Mouse (Mus musculus) limb, embryonic 11.5 days (tissue): Measurements from ENCODE around the gene Mfsd11. TPM values are rescaled to one million over a fixed set of nuclear protein-coding genes. Genes with fewer than 3 reads are reported as not detected.

Experiments
- ATAC-seq: fragments of 200-750 bp; cut with Nextera tagmentation; 2 replicates; pipeline ENCODE4 v1.8.0; 2017; ENCODE audit warnings: low read depth; ENCODE audit not compliant: insufficient number of reproducible peaks, low FRiP score, low TSS enrichment
- DNase-seq: peaks from one replicate; pipeline ENCODE4 v3.0.0-alpha.2; 2015; ENCODE audit warnings: low spot score
- H3K27ac ChIP-seq: fragments of 300-500 bp; sonication (generic); replicated peaks from 2 replicates; pipeline ENCODE4 v1.5.1; 2014; ENCODE audit warnings: low read depth, mild to moderate bottlenecking, low read length
- H3K27me3 ChIP-seq: fragments of 300-500 bp; sonication (generic); 2 replicates; pipeline ENCODE4 v1.6.1; 2014; ENCODE audit warnings: mild to moderate bottlenecking, low read length, mixed read lengths; ENCODE audit not compliant: control insufficient read depth, insufficient read depth
- H3K36me3 ChIP-seq: fragments of 300-500 bp; sonication (generic); 2 replicates; pipeline ENCODE4 v1.6.1; 2014; ENCODE audit warnings: mild to moderate bottlenecking, low read length, moderate library complexity, mixed read lengths; ENCODE audit not compliant: control insufficient read depth, insufficient read depth
- H3K4me1 ChIP-seq: fragments of 300-500 bp; sonication (generic); 2 replicates; pipeline ENCODE4 v1.6.1; 2014; ENCODE audit warnings: low read length, mixed read lengths; ENCODE audit not compliant: control insufficient read depth, insufficient read depth
- H3K4me2 ChIP-seq: fragments of 300-500 bp; sonication (generic); 2 replicates; pipeline ENCODE4 v1.6.1; 2014; ENCODE audit warnings: low read depth, mild to moderate bottlenecking, moderate library complexity; ENCODE audit not compliant: severe bottlenecking
- H3K4me3 ChIP-seq: fragments of 300-500 bp; sonication (generic); 2 replicates; pipeline ENCODE4 v1.5.1; 2014; ENCODE audit warnings: low read depth, low read length
- H3K9ac ChIP-seq: fragments of 300-500 bp; sonication (generic); 2 replicates; pipeline ENCODE4 v1.6.1; 2014; ENCODE audit warnings: mild to moderate bottlenecking, low read length
- H3K9me3 ChIP-seq: fragments of 300-500 bp; sonication (generic); 2 replicates; pipeline ENCODE4 v1.6.1; 2016; ENCODE audit warnings: low read length; ENCODE audit not compliant: control insufficient read depth
- WGBS: fragments of 180-500 bp; shearing (Covaris S2); extraction: QIAGEN DNeasy Blood & Tissue Kit; methylation state at CpG from one replicate; pipeline ENCODE4 v1.1.7; 2014; 5-methylcytosine and 5-hydroxymethylcytosine counted together
- polyA plus RNA-seq: library from polyadenylated mRNA; unstranded; fragments of >200 nt; fragmentation: Nextera tagmentation; extraction: Ambion mirVana; gene quantifications from 2 replicates; pipeline ENCODE4 v1.2.1, GENCODE M21; 2014

Gene Mfsd11
- polyA plus RNA-seq, 1 experiment from 2014 or later = 28.0 TPM

GRCm38 (mm10) chr11:116878454-116878853 is 26.2 kb downstream of the Mfsd11 start:
- no peak for ATAC-seq
- Histone ChIP-seq H3K36me3 (peaks cover 3% of the 10 kb centered on the region; the same call in 1 of the 2 replicates), H3K4me2 (no peak overlapping the region), H3K9me3 (no peaks in the 10 kb centered on the region), H3K4me1 (no peaks in the 10 kb centered on the region), H3K4me3 (no peak overlapping the region), H3K27ac (no peak overlapping the region), H3K9ac (no peak overlapping the region), H3K27me3 (no peaks in the 10 kb centered on the region)
- 92% methylated on average over 8 of the region's 8 CpGs for WGBS
- DNase-seq = no peak

- no peaks in the 10 kb centered on the region for H3K36me3 ChIP-seq
- H3K9ac ChIP-seq = no peak overlapping the region
- no peak overlapping the region for H3K27ac ChIP-seq
- H3K27me3 ChIP-seq = no peaks in the 10 kb centered on the region
- no peak for DNase-seq
- H3K4me3 ChIP-seq = no peak overlapping the region
- H3K9me3 ChIP-seq = no peaks in the 10 kb centered on the region
- ATAC-seq = no peak
- peaks cover 3% of the 10 kb centered on the region; the same call in 1 of the 2 replicates for H3K4me1 ChIP-seq
- 80% methylated on average over 7 of the region's 7 CpGs for WGBS
- H3K4me2 ChIP-seq = no peak overlapping the region
Observed at GRCm38 (mm10) chr11:116880839-116881238, 28.6 kb downstream of the Mfsd11 start.

GRCm38 (mm10) chr11:116881440-116881839 is 29.2 kb downstream of the Mfsd11 start:
- Histone ChIP-seq H3K4me3 (no peak overlapping the region), H3K4me2 (no peak overlapping the region), H3K36me3 (no peaks in the 10 kb centered on the region), H3K27me3 (no peaks in the 10 kb centered on the region), H3K9me3 (no peaks in the 10 kb centered on the region), H3K27ac (no peak overlapping the region), H3K4me1 (peaks cover 3% of the 10 kb centered on the region; the same call in 1 of the 2 replicates), H3K9ac (no peak overlapping the region)
- 75% methylated on average over 5 of the region's 5 CpGs for WGBS
- DNase-seq (no peak), ATAC-seq (no peak)

- ATAC-seq = no peak
- Histone ChIP-seq H3K9ac (no peak overlapping the region), H3K27ac (no peak overlapping the region), H3K9me3 (no peaks in the 10 kb centered on the region), H3K4me2 (no peak overlapping the region), H3K27me3 (no peaks in the 10 kb centered on the region), H3K36me3 (no peaks in the 10 kb centered on the region), H3K4me1 (peaks cover 3% of the 10 kb centered on the region; the same call in 1 of the 2 replicates), H3K4me3 (no peak overlapping the region)
- DNase-seq = no peak
- WGBS = 71% methylated on average over 10 of the region's 10 CpGs
Observed at GRCm38 (mm10) chr11:116882446-116882845, 30.2 kb downstream of the Mfsd11 start.

- ATAC-seq = no peak
- no peak overlapping the region for H3K9ac ChIP-seq
- 80% methylated on average over 6 of the region's 6 CpGs for WGBS
Observed at GRCm38 (mm10) chr11:116884061-116884460, 31.8 kb downstream of the Mfsd11 start.

GRCm38 (mm10) chr11:116885275-116886151 is 33.3 kb downstream of the Mfsd11 start:
- Histone ChIP-seq H3K4me1 (peaks cover 7% of the 10 kb centered on the region; the same call in 1 of the 2 replicates), H3K4me3 (no peak overlapping the region), H3K4me2 (peak overlapping the region; percentile 21; the same call in 1 of the 2 replicates), H3K27ac (no peak overlapping the region), H3K9ac (no peak overlapping the region), H3K9me3 (no peaks in the 10 kb centered on the region), H3K27me3 (no peaks in the 10 kb centered on the region), H3K36me3 (no peaks in the 10 kb centered on the region)
- WGBS = 2% methylated on average over 28 of the region's 28 CpGs
- no peak for ATAC-seq
- DNase-seq = peak; percentile 92

More at GRCm38 (mm10) chr11:116884061-116884460, 31.8 kb downstream of the Mfsd11 start:
- H3K4me2 ChIP-seq = no peak overlapping the region
- H3K36me3 ChIP-seq = no peaks in the 10 kb centered on the region
- H3K27ac ChIP-seq = no peak overlapping the region
- H3K4me3 ChIP-seq = no peak overlapping the region
- DNase-seq = no peak
- no peaks in the 10 kb centered on the region for H3K9me3 ChIP-seq
- peaks cover 3% of the 10 kb centered on the region; the same call in 1 of the 2 replicates for H3K4me1 ChIP-seq
- no peaks in the 10 kb centered on the region for H3K27me3 ChIP-seq

- Histone ChIP-seq H3K4me2 (no peak overlapping the region), H3K9me3 (no peaks in the 10 kb centered on the region), H3K4me1 (peaks cover 7% of the 10 kb centered on the region; the same call in 1 of the 2 replicates), H3K4me3 (no peak overlapping the region), H3K27me3 (no peaks in the 10 kb centered on the region), H3K36me3 (no peaks in the 10 kb centered on the region), H3K9ac (no peak overlapping the region), H3K27ac (no peak overlapping the region)
- DNase-seq (no peak), ATAC-seq (no peak)
- 47% methylated on average over 5 of the region's 5 CpGs for WGBS
Observed at GRCm38 (mm10) chr11:116887136-116887535, 34.9 kb downstream of the Mfsd11 start.

GRCm38 (mm10) chr11:116893532-116894442 is 41.5 kb downstream of the Mfsd11 start:
- WGBS = 74% methylated on average over 19 of the region's 19 CpGs
- Histone ChIP-seq H3K4me1 (peaks cover 4% of the 10 kb centered on the region; the same call in 1 of the 2 replicates), H3K27ac (no peak overlapping the region), H3K4me3 (no peak overlapping the region), H3K4me2 (no peak overlapping the region), H3K36me3 (no peaks in the 10 kb centered on the region), H3K27me3 (no peaks in the 10 kb centered on the region), H3K9me3 (no peaks in the 10 kb centered on the region), H3K9ac (no peak overlapping the region)
- no peak for DNase-seq
- ATAC-seq = 0 out of 2 replicates have a peak, but pooled peaks have one; percentile 26
